In genomic region chr12:85280105-85280844, GRCm38 (mm10) we compare ENCODE assay signal across 8 mouse cellular contexts. TPM values are rescaled to one million over a fixed set of nuclear protein-coding genes. Genes with fewer than 3 reads are reported as not detected.
DNase-seq lines count a peak whose midpoint lies in the region; ATAC-seq lines count a peak whose summit lies in the region.

No protein-coding gene starts in this region.

- intact Hi-C loops in gastrocnemius, postnatal 14 days (cut with DNase I; ENCODE audit: low total_unique reads): no loop called here
- intact Hi-C loops in left cerebral cortex, postnatal 10 days (cut with DNase I): no loop called here

- ATAC-seq in inflammation-experienced regulatory T-cells, adult 6 months: peak; percentile 98
- ATAC-seq in megakaryocyte-erythroid progenitor cell, adult 5-6 weeks (replicated peaks; ENCODE audit: low FRiP score, low TSS enrichment, poor library complexity, severe bottlenecking): peak; percentile 85

- DNase-seq in adipocyte (ENCODE audit: low spot score): peak; percentile 98
- peak; percentile 98 for DNase-seq in embryo, embryonic 10 days (ENCODE audit: low spot score)
- peak; percentile 93 for DNase-seq in gastrocnemius, postnatal 14 days
- peak; percentile 95 for DNase-seq in left cerebral cortex, postnatal 10 days (ENCODE audit: extremely low spot score in 1 of 2, low spot score in 2 of 2)
- DNase-seq in right cerebral cortex, postnatal 25 days: peak; percentile 95
- peak; percentile 95 to 97 for DNase-seq in urinary bladder, postnatal 4 days (ENCODE audit: low spot score in 2 of 2)

RNA-seq across cellular contexts. Expression of gene Acyp1, which starts 8.0 kb away (rescaled TPM):
- 10 to 100 TPM; 26.2 to 27.3 TPM for total RNA-seq in gastrocnemius, postnatal 14 days (2021)
- polyA plus RNA-seq in inflammation-experienced regulatory T-cells, adult 6 months (2017; shearing (Covaris generic)): 10 to 100 TPM; 43.3 to 63.7 (median 54.8) TPM
- 10 to 100 TPM; 19.2 to 23.1 TPM for total RNA-seq in left cerebral cortex, postnatal 10 days (2021)
- total RNA-seq in megakaryocyte-erythroid progenitor cell, adult 5-6 weeks (2014; fragmentation: Nextera tagmentation): 92.9 and 101 TPM in 2 replicates
- total RNA-seq in megakaryocyte-erythroid progenitor cell, adult 5-6 weeks (2017): 33.1 and 110 TPM in 2 replicates

RNA-seq across cellular contexts. Expression of gene Zc2hc1c, which starts 8.1 kb away (rescaled TPM):
- under 1 TPM; 0.59 to 0.89 TPM for total RNA-seq in gastrocnemius, postnatal 14 days (2021)
- under 1 TPM; 0.21 to 0.54 (median 0.24) TPM for polyA plus RNA-seq in inflammation-experienced regulatory T-cells, adult 6 months (2017; shearing (Covaris generic))
- 1 to 10 TPM in 1 of 2 experiments, under 1 TPM in 1; 0.86 to 1.1 TPM for total RNA-seq in left cerebral cortex, postnatal 10 days (2021)
- 0.47 TPM in 1 of 2 replicates, not detected in the other for total RNA-seq in megakaryocyte-erythroid progenitor cell, adult 5-6 weeks (2014; fragmentation: Nextera tagmentation)
- total RNA-seq in megakaryocyte-erythroid progenitor cell, adult 5-6 weeks (2017): not detected in 2 replicates

RNA-seq across cellular contexts. Expression of gene Mlh3, which starts 9.9 kb away (rescaled TPM):
- 1 to 10 TPM; 6.6 to 8.6 TPM for total RNA-seq in gastrocnemius, postnatal 14 days (2021)
- polyA plus RNA-seq in inflammation-experienced regulatory T-cells, adult 6 months (2017; shearing (Covaris generic)): 10 to 100 TPM in 2 of 3 experiments, 1 to 10 TPM in 1; 6.4 to 12.6 (median 11.9) TPM
- total RNA-seq in left cerebral cortex, postnatal 10 days (2021): 10 to 100 TPM; 12.6 to 13.1 TPM
- 11.1 and 13.9 TPM in 2 replicates for total RNA-seq in megakaryocyte-erythroid progenitor cell, adult 5-6 weeks (2014; fragmentation: Nextera tagmentation)
- total RNA-seq in megakaryocyte-erythroid progenitor cell, adult 5-6 weeks (2017): 6.8 and 12.3 TPM in 2 replicates

RNA-seq across cellular contexts. Expression of gene Nek9, which starts 58.9 kb away (rescaled TPM):
- 10 to 100 TPM; 47.7 to 51.9 TPM for total RNA-seq in gastrocnemius, postnatal 14 days (2021)
- polyA plus RNA-seq in inflammation-experienced regulatory T-cells, adult 6 months (2017; shearing (Covaris generic)): 10 to 100 TPM in 2 of 3 experiments, 1 to 10 TPM in 1; 9.7 to 13.6 (median 10.8) TPM
- 10 to 100 TPM; 24.5 to 26.3 TPM for total RNA-seq in left cerebral cortex, postnatal 10 days (2021)
- 23.8 and 29.5 TPM in 2 replicates for total RNA-seq in megakaryocyte-erythroid progenitor cell, adult 5-6 weeks (2014; fragmentation: Nextera tagmentation)
- total RNA-seq in megakaryocyte-erythroid progenitor cell, adult 5-6 weeks (2017): 21.9 and 23.5 TPM in 2 replicates

Comparison
In these comparisons a context has a peak if more than half of its experiments do, and no peak if none do; other contexts are left out.
1. Peak in every context shown above with its lines: DNase-seq and ATAC-seq.